Mouse (Mus musculus) left cerebral cortex, adult 8-10 months (tissue): Measurements from ENCODE around the gene Rita1. TPM values are rescaled to one million over a fixed set of nuclear protein-coding genes. Genes with fewer than 3 reads are reported as not detected.

Experiments used
- DNase-seq, 2 experiments: peaks; one replicate each; pipeline ENCODE4 v3.0.0; 2022; ENCODE audit warnings: low spot score in 2 of 2
- total RNA-seq, 4 experiments: library from RNA; stranded (reverse); gene quantifications; 2 replicates each; pipeline ENCODE4 v1.2.4; 2022

Rita1 gene
- total RNA-seq, 4 experiments from 2014 or later, result 25.1 to 30.2 (median 28.8) TPM

GRCm38 (mm10) chr5:120627515-120628300 lies 15.3 kb upstream of the Rita1 start:
- DNase-seq, result no peak

- no peak for DNase-seq
These were observed 14.0 kb upstream of the Rita1 start for GRCm38 (mm10) chr5:120626399-120626798.

- DNase-seq, result no peak
These were observed 12.0 kb upstream of the Rita1 start for GRCm38 (mm10) chr5:120624427-120624826.

- DNase-seq, result no peak
These were observed 9.9 kb upstream of the Rita1 start for GRCm38 (mm10) chr5:120622198-120622851.

GRCm38 (mm10) chr5:120621846-120622197 lies 9.4 kb upstream of the Rita1 start:
- no peak for DNase-seq

GRCm38 (mm10) chr5:120621078-120621765 lies 8.8 kb upstream of the Rita1 start:
- DNase-seq, result no peak

- peak in 1 of 2 experiments; percentile 90 for DNase-seq
These were observed 8.1 kb upstream of the Rita1 start for GRCm38 (mm10) chr5:120620375-120621077.

GRCm38 (mm10) chr5:120619201-120619600 lies 6.8 kb upstream of the Rita1 start:
- DNase-seq, result peak in 1 of 2 experiments; percentile 54

GRCm38 (mm10) chr5:120618778-120619177 lies 6.4 kb upstream of the Rita1 start:
- no peak for DNase-seq

GRCm38 (mm10) chr5:120615903-120616302 lies 3.5 kb upstream of the Rita1 start:
- DNase-seq, result no peak

- peak; percentile 99 to 100 for DNase-seq
These were observed 624 bp upstream of the Rita1 start for GRCm38 (mm10) chr5:120612822-120613604.

GRCm38 (mm10) chr5:120611416-120611815 lies 973 bp downstream of the Rita1 start:
- no peak for DNase-seq

GRCm38 (mm10) chr5:120610906-120611305 lies 1.5 kb downstream of the Rita1 start:
- no peak for DNase-seq

- DNase-seq, result no peak
These were observed 3.1 kb downstream of the Rita1 start for GRCm38 (mm10) chr5:120609246-120609775.

- no peak for DNase-seq
These were observed 5.1 kb downstream of the Rita1 start for GRCm38 (mm10) chr5:120607335-120607734.

- DNase-seq, result no peak
These were observed 5.7 kb downstream of the Rita1 start for GRCm38 (mm10) chr5:120606590-120607200.

GRCm38 (mm10) chr5:120605688-120606087 lies 6.7 kb downstream of the Rita1 start:
- peak; percentile 64 to 79 for DNase-seq

GRCm38 (mm10) chr5:120605241-120605661 lies 7.1 kb downstream of the Rita1 start:
- DNase-seq, result no peak

GRCm38 (mm10) chr5:120604839-120605238 lies 7.5 kb downstream of the Rita1 start:
- DNase-seq, result peak in 1 of 2 experiments; percentile 72

GRCm38 (mm10) chr5:120603515-120603914 lies 8.9 kb downstream of the Rita1 start:
- no peak for DNase-seq
